Mouse (Mus musculus) B cell, adult 67 days (primary cell): ENCODE data around the gene Gtf3c1. TPM values are rescaled to one million over a fixed set of nuclear protein-coding genes. Genes with fewer than 3 reads are reported as not detected.

ENCODE experiments used
- total RNA-seq, 2 experiments: library from RNA; stranded (reverse); gene quantifications; 4 replicates each; pipeline ENCODE4 v1.2.4; 2023

The Gtf3c1 gene
- total RNA-seq, result 10 to 100 TPM; 79.3 to 82.9 TPM

DNA sequence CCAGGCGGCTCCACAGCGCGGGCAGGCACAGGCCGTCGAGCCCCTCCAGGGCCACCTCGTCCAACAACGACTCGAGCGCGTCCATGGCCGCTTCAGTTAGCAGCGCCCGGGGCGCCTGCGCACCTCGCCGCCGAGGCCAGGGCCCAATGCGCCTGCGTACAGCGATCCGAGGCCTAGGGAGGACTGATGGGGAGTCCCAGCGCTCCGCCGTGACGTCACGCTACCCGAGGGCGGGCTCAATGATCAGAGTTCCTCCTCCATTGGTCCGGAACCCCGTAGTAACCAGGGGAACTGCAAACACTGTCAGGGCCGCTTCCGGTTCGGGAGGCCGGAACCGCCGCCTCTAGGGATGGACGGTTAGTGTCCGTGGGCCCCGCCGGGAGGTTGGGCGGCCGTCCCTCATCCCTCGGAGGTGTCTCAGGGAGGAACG, at the start of gene Gtf3c1, which contains the start of gene D430042O09Rik:
Gene Gtf3c1, minus strand, starts transcription at position 188 of the 430 bp plus-strand sequence.
Gene D430042O09Rik, plus strand, starts transcription at position 296 of the 430 bp plus-strand sequence.

DNA sequence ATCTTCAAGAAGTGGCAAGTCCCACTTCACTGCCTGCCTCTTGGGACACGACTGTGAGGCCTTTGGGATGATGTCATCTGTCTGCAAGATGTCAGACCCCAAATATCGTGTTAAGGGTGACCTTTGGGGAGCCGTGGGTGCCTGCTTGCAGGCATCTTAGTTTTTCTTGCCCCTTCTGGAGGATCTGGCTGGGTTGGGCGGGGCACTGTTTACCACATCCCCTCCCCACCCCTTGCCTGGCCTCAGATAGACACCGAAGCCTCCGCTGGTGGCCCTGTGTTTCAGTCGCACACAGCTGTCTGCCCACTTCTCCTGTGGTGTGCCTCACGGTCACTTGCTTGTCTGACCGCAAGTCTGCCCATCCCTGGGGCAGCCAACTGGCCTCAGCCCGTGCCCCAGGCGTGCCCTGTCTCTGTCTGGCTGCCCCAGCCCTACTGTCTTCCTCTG, 104.4 kb downstream of the Gtf3c1 start, which contains the start of gene Il21r:
Gene Il21r, plus strand, starts transcription at position 245 of the 447 bp plus-strand sequence.

Other genes starting within 250 kb of the Gtf3c1 start
- gene Nsmce1, start 216.2 kb downstream of the Gtf3c1 start, total RNA-seq, result 10 to 100 TPM; 43.0 to 60.1 TPM
- 100 to 1,000 TPM; 213 to 228 TPM for gene Il4ra, start 155.7 kb downstream of the Gtf3c1 start, total RNA-seq
- 100 to 1,000 TPM; 217 to 254 TPM for gene Il21r, start 104.4 kb downstream of the Gtf3c1 start, total RNA-seq
- 10 to 100 TPM; 30.9 to 37.4 TPM for gene D430042O09Rik, start 108 bp upstream of the Gtf3c1 start, total RNA-seq